Mouse (Mus musculus): ENCODE measurements at regions not wholly inside any gene's neighbourhood (a gene's known extent, or its start where the extent isn't known, plus 50 kb on each side); places are given as distances from the start of the nearest gene placed in this dataset.

DNA sequence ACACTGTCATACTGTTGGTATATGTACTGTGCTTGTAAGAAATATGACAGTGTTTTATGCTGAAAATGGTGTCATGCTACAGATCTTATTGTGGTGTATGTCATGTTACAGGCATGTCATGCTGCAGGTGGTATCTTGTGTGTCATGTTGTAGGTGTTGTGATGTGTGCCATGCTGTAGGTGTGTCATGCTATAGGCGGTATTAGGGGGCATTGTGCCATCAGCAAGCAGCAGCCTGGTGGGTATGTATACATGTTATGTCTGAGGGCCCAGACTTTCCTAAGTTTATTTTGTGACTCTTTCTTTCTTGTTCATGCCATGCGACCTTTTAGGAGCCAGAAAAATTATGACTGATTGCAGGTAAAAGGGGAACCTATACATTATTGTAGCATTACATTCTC, 134.7 kb upstream of the Foxa2 start:
- no peak overlapping the region for H3K27ac ChIP-seq
- no peaks in the 10 kb centered on the region for H3K27me3 ChIP-seq (replicated peaks)
- ATAC-seq, result no peak
- H3K9me3 ChIP-seq (replicated peaks), result no peaks in the 10 kb centered on the region
- WGBS (ENCODE audit: insufficient replicate concordance), result 73% methylated on average over 2 of the region's 2 CpGs
- no peak overlapping the region for H3K4me3 ChIP-seq
- no peaks in the 10 kb centered on the region for H3K36me3 ChIP-seq
- no peaks in the 10 kb centered on the region for H3K4me1 ChIP-seq
- H3K9ac ChIP-seq, result no peak overlapping the region
- no peak overlapping the region for H3K4me2 ChIP-seq

DNA sequence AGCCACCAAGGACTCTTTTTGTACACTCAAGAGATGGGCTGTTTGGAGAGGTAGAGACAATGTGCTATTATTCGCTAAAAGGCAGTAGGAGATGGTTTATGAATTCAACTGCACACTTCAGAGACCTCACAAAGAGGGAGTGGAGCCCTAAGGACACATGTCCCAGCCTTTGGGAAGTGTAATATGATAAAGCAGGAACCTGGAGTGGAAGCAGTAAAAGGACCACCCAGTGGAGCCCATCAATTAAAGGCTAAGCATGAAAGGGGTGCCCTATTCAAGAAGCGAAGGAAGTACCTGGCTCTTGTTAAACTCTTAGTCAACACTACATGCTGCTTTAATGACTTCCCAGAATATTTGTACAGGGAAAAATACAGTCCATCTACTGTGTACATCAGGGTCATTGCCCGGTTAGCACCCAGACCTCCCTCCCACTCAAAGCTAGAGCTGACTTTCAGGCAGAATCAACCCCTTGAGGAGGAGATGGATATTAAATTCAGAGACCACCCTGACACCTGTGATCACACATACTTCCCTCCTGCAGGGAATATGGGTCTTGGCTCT, 135.8 kb upstream of the Foxa2 start:
- H3K4me2 ChIP-seq, result no peak overlapping the region
- no peak overlapping the region for H3K4me3 ChIP-seq
- no peaks in the 10 kb centered on the region for H3K9me3 ChIP-seq (replicated peaks)
- H3K36me3 ChIP-seq, result no peaks in the 10 kb centered on the region
- 56% methylated on average over 3 of the region's 3 CpGs for WGBS (ENCODE audit: insufficient replicate concordance)
- H3K27me3 ChIP-seq (replicated peaks), result no peaks in the 10 kb centered on the region
- H3K27ac ChIP-seq, result no peak overlapping the region
- H3K4me1 ChIP-seq, result no peaks in the 10 kb centered on the region
- no peak for ATAC-seq
- H3K9ac ChIP-seq, result no peak overlapping the region

DNA sequence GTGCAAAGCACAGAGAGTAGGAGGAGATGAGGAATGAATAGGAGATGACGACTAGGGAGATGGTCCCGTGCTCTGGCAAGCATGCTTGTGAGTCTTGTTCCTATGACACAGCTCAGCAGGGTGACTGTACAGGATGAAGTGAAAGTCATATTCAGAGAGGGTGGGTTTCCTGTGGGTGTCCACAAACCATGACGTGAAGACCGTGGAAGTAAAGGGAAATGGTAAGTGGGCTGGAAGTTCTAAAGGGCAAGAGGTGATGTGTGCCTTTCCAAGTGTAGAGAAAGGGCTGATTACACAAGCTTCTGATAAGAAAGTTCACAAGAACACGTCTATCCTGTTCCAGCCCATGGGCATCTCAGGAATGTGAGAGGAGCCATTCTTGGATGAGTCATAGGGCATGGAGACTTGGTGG, 138.0 kb upstream of the Foxa2 start:
- Histone ChIP-seq H3K4me2 (no peak overlapping the region), H3K4me1 (no peaks in the 10 kb centered on the region), H3K9ac (no peak overlapping the region), H3K9me3 (replicated peaks) (no peaks in the 10 kb centered on the region), H3K4me3 (no peak overlapping the region), H3K27ac (no peak overlapping the region), H3K27me3 (replicated peaks) (no peaks in the 10 kb centered on the region), H3K36me3 (no peaks in the 10 kb centered on the region)
- no peak for ATAC-seq
- WGBS (ENCODE audit: insufficient replicate concordance), result 40% methylated on average over 5 of the region's 5 CpGs

DNA sequence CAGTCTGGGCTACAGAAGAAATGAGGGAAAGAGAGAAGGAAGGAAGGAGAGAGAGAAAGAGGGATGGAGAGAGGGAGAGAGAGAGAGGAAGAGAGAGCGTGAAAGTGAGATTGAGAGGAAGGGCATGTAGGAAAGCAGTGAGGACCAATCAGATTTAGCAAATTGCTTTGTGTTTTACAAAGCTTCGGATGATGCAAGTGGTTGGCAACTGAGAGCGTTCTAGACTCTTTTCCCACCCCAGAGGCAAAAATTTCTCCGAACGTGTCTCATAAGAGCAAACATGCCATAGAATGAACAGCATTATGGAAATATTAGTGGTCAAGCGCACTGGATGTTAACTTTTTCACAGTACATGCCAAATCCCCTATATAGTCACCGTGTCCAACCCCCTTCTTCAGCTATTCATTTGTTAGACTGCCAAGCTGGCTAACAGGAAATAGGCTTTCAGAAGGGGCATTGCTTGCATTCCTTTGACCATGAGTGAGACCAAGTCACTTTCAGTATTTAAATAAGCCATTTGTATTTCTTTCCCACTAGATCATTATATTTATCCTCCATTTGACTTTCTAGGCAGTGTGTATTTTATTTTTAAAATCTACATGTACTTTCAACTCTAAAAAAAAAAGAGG, 139.7 kb upstream of the Foxa2 start:
- Histone ChIP-seq H3K4me1 (no peaks in the 10 kb centered on the region), H3K27ac (no peak overlapping the region), H3K36me3 (no peaks in the 10 kb centered on the region), H3K4me2 (no peak overlapping the region), H3K9ac (no peak overlapping the region), H3K27me3 (replicated peaks) (no peaks in the 10 kb centered on the region), H3K9me3 (replicated peaks) (no peaks in the 10 kb centered on the region), H3K4me3 (no peak overlapping the region)
- WGBS (ENCODE audit: insufficient replicate concordance), result 67% methylated on average over 7 of the region's 7 CpGs
- no peak for ATAC-seq

DNA sequence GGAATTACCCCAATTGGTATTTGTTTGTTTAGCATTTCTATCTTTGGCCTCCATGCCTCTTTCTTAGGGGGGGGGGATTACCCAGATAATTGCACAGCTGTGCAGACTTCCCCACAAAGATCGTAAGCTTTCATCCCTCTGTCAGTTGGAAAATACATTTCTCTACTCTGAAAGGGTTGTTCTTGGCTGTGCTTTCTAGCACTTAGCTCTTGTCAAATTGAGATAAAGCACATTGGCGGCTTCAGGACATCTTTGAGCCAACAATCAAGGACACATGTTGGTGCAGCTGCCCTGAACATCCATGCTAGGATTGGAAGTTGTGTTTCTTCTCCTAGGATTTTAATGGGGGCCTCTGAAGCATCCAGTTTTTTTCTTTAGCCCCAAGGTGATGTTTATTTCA, 142.1 kb upstream of the Foxa2 start:
- no peaks in the 10 kb centered on the region for H3K27me3 ChIP-seq (replicated peaks)
- no peak overlapping the region for H3K4me2 ChIP-seq
- H3K4me1 ChIP-seq, result no peaks in the 10 kb centered on the region
- H3K4me3 ChIP-seq, result no peak overlapping the region
- no peak overlapping the region for H3K27ac ChIP-seq
- H3K9ac ChIP-seq, result no peak overlapping the region
- ATAC-seq, result no peak
- no peaks in the 10 kb centered on the region for H3K36me3 ChIP-seq
- 50% methylated on average over 2 of the region's 2 CpGs for WGBS (ENCODE audit: insufficient replicate concordance)
- no peaks in the 10 kb centered on the region for H3K9me3 ChIP-seq (replicated peaks)

DNA sequence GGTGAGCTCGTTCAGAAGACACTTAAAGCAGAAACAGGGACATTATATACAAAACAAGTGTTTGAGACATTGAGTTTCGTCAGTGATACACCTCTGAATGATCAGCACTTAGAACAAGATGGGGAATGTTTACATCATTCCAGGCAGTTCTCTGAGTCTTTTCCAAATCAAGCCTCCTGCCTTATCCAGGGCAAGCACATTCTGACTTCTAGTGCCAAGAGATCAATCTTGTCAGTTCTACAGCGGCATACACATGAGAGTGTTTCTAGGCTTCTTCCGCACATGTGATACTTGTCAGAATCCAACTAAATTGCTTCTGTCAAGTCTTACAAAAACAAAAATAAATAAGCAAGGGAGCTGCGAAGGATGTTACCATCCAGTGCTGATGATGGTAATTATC, 142.5 kb upstream of the Foxa2 start:
- no peak overlapping the region for H3K9ac ChIP-seq
- no peaks in the 10 kb centered on the region for H3K36me3 ChIP-seq
- H3K4me2 ChIP-seq, result no peak overlapping the region
- H3K27me3 ChIP-seq (replicated peaks), result no peaks in the 10 kb centered on the region
- no peak overlapping the region for H3K27ac ChIP-seq
- WGBS (ENCODE audit: insufficient replicate concordance), result 53% methylated on average over 5 of the region's 5 CpGs
- no peak for ATAC-seq
- H3K4me3 ChIP-seq, result no peak overlapping the region
- no peaks in the 10 kb centered on the region for H3K4me1 ChIP-seq
- H3K9me3 ChIP-seq (replicated peaks), result no peaks in the 10 kb centered on the region

DNA sequence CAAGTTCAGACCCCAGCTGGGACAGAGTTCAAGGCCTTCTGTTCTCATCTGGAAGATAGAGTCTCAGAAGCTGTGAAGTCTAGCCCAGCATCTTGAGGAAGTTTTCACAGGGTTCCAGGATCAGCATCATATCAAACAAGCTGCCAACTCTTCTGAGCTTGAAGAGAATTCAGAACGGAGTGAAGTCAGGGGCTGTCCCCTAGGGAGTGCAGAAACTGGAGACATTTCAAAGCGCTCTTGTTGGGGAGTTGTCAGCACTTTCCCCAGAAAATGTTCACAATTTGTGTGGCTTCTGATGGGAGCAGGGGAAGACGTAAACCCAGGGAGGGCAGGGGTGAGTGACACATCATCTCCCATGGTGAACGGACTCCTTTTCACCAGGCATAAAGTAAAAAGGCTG, 146.2 kb upstream of the Foxa2 start:
- Histone ChIP-seq H3K4me1 (no peaks in the 10 kb centered on the region), H3K27me3 (replicated peaks) (no peaks in the 10 kb centered on the region), H3K4me3 (no peak overlapping the region), H3K36me3 (no peaks in the 10 kb centered on the region), H3K9ac (no peak overlapping the region), H3K4me2 (no peak overlapping the region), H3K27ac (no peak overlapping the region), H3K9me3 (replicated peaks) (no peaks in the 10 kb centered on the region)
- ATAC-seq, result no peak
- 43% methylated on average over 4 of the region's 4 CpGs for WGBS (ENCODE audit: insufficient replicate concordance)

DNA sequence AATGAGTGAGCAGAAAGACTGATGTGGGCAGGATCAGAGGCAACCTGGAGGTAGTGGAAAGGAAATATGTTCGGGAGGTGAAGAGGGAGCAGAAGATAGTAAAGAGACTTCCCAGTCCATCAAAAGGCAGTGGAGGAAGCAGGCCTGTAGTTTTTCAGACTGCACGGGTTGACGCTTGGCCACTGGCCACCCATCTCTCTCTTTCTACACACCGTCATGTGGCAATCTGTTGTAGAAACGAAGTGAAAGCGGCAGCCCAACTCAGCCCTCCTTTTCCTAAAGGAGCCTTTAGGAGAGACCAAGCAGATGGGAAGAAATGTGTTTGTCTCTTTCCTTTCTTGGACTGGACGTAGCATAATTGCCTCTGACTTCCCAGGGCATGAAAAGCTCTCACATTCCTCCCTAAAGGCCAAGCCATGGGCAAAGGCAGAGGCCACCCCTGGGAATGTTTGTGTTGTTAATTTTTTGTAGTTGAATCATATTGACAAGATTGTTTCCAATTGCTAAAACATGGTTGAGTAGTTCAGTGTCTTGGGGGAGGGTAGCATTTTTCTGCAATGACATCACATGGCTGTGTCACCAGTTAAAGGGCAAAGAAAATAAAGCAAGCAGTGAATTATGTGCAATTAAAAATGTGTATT, 150.7 kb upstream of the Foxa2 start:
- Histone ChIP-seq H3K4me1 (no peaks in the 10 kb centered on the region), H3K27ac (no peak overlapping the region), H3K27me3 (replicated peaks) (no peaks in the 10 kb centered on the region), H3K36me3 (no peaks in the 10 kb centered on the region), H3K4me3 (no peak overlapping the region), H3K9me3 (replicated peaks) (no peaks in the 10 kb centered on the region), H3K9ac (no peak overlapping the region), H3K4me2 (no peak overlapping the region)
- no peak for ATAC-seq
- 63% methylated on average over 7 of the region's 7 CpGs for WGBS (ENCODE audit: insufficient replicate concordance)

DNA sequence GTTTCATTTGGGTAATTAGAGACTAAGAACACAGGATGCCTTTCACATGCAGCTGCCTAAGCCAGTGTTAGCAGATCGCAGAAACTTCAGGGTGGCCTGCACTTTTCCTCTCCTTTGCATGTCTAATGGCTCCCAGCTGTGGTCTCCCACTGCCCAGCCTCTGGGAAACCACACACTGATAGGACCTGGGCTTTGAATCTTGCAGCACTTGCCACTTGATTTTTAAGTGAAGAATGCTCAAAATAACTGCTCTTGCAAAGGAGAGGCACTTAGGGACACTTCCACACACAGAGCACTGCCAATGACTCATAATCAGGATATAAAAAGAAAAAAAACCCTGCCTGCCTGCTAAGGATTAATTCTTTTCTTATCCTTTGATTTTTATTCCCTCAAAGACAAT, 159.9 kb upstream of the Foxa2 start:
- H3K27me3 ChIP-seq (replicated peaks), result no peaks in the 10 kb centered on the region
- no peaks in the 10 kb centered on the region for H3K9me3 ChIP-seq (replicated peaks)
- H3K27ac ChIP-seq, result no peak overlapping the region
- no peak overlapping the region for H3K9ac ChIP-seq
- 46% methylated on average over 1 of the region's 1 CpGs for WGBS (ENCODE audit: insufficient replicate concordance)
- H3K36me3 ChIP-seq, result no peaks in the 10 kb centered on the region
- no peak overlapping the region for H3K4me2 ChIP-seq
- H3K4me1 ChIP-seq, result no peaks in the 10 kb centered on the region
- no peak for ATAC-seq
- H3K4me3 ChIP-seq, result no peak overlapping the region

DNA sequence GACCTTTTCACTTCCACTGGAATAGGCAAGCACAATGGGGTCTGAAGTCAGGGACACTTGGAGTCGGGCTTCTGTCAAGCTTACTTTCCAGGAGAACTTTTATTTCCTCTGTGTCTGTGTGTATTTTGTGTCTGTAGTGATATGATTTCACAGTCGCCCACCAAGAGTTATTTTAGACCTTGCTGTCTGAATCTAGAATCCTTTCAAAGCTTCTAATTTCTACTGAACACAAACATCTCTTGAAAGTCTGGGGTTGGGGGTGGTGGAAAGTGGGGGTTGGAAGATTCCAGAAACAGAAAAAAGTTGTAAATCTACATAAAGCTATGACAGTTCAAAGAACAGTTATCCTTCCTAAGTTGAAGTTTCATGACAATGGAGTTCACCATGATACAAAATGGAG, 164.0 kb upstream of the Foxa2 start:
- no peak overlapping the region for H3K4me2 ChIP-seq
- no peaks in the 10 kb centered on the region for H3K36me3 ChIP-seq
- no peak overlapping the region for H3K27ac ChIP-seq
- no peak overlapping the region for H3K9ac ChIP-seq
- ATAC-seq, result no peak
- no peaks in the 10 kb centered on the region for H3K9me3 ChIP-seq (replicated peaks)
- 45% methylated on average over 2 of the region's 2 CpGs for WGBS (ENCODE audit: insufficient replicate concordance)
- no peaks in the 10 kb centered on the region for H3K27me3 ChIP-seq (replicated peaks)
- H3K4me3 ChIP-seq, result no peak overlapping the region
- H3K4me1 ChIP-seq, result no peaks in the 10 kb centered on the region

DNA sequence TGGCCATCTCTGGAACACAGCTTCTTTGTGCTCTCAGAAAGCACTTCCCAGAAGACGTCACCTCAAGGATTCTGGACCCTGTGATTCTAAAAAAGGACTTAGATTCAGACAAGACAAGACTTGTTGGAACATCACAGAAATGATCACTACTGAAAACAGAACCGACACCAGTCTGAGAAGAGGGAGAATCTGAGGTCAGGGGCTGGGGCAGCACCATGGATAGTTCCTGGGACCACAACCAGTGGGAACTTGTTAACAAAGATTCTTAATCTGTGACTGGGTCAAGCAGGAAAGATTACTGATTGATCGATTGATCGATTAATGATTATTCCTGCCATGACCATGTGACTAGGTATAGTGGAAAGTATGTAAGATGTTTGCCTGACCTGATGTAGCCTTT, 170.4 kb upstream of the Foxa2 start:
- no peak overlapping the region for H3K9ac ChIP-seq
- no peaks in the 10 kb centered on the region for H3K27me3 ChIP-seq (replicated peaks)
- no peak for ATAC-seq
- WGBS (ENCODE audit: insufficient replicate concordance), result 68% methylated on average over 4 of the region's 4 CpGs
- no peaks in the 10 kb centered on the region for H3K9me3 ChIP-seq (replicated peaks)
- no peak overlapping the region for H3K27ac ChIP-seq
- H3K4me1 ChIP-seq, result no peaks in the 10 kb centered on the region
- no peak overlapping the region for H3K4me2 ChIP-seq
- no peaks in the 10 kb centered on the region for H3K36me3 ChIP-seq
- no peak overlapping the region for H3K4me3 ChIP-seq

DNA sequence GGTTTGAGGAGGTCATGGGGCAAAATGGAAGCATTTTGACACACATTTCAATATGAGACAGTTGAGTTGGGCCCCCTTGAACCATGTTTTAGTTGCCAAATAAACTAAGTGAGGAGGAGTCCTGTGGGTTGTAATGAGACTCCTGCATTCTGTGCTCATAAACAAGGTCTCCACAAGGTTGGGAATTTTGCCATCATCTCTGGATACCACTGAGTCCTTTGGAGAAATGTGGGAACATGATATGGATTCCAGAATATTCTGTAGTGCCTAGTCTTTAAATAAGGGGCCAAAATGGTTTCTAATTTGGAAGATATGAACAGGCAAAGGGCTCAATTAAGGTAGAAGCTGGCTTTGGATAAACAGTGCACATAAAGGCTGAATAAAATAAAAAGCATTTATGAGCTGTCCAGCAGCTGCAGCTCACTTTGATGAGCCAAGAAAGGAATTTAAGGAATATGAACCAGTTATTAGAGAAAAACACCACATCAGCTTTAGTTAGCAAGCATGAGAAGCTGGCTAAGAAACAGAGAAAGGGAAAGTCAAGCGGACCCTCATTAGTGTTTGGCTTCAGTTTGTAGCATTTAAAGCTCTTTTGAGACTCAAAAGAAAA, 161.3 kb upstream of the Sstr4 start:
- Histone ChIP-seq H3K4me1 (no peaks in the 10 kb centered on the region), H3K4me3 (no peak overlapping the region), H3K27me3 (replicated peaks) (no peaks in the 10 kb centered on the region), H3K36me3 (no peaks in the 10 kb centered on the region), H3K27ac (no peak overlapping the region), H3K4me2 (no peak overlapping the region), H3K9ac (no peak overlapping the region), H3K9me3 (replicated peaks) (no peaks in the 10 kb centered on the region)
- WGBS (ENCODE audit: insufficient replicate concordance), result 48% methylated on average over 1 of the region's 1 CpGs
- no peak for ATAC-seq

Data from liver, embryonic 12.5 days (tissue).